Mouse (Mus musculus): ENCODE results near the gene Naa80. TPM values are rescaled to one million over a fixed set of nuclear protein-coding genes. Genes with fewer than 3 reads are reported as not detected.

The Naa80 gene
- total and polyA plus RNA-seq, 2 experiments: 12.3 to 130 TPM

DNA sequence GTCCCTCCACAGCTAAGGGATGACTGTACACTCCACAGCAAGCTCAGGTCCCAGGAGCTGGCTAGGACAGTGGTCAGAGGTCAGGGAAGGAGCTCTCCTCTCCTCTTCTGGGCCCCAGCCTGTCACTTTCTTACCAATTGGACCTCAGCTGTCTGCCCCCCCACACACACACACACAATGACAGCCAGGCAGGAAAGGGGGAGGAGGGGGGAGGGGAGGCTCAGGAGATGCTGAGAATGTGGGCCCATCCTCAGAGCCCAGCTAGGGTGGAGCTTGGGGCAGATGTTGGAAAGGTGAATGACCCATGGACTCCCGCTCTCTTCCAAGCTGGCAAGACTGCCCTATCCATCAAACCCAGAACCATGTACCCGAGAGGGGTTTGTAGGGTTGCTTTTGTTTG, 28.3 kb downstream of the Naa80 start:
- Histone ChIP-seq H3K36me3 (ENCODE audit: control insufficient read depth, insufficient read depth, low read length) (no peaks in the 10 kb centered on the region), H3K9ac (ENCODE audit: low read depth, low read length) (no peak overlapping the region), H3K4me3 (ENCODE audit: insufficient read depth, low read depth, low read length) (no peak overlapping the region), H3K27ac (replicated peaks; ENCODE audit: insufficient read depth, low read depth, low read length) (no peak overlapping the region), H3K79me2 (ENCODE audit: control insufficient read depth, insufficient read depth, low read length) (no peaks in the 10 kb centered on the region), H3K27me3 (ENCODE audit: control insufficient read depth, insufficient read depth, low read length) (no peaks in the 10 kb centered on the region), H3K4me1 (ENCODE audit: control insufficient read depth, insufficient read depth, low read length) (peaks cover 2% of the 10 kb centered on the region; the same call in 1 of the 2 replicates)
- no peak for DNase-seq (ENCODE audit: extremely low read depth, low read depth, low spot score)
- 30% methylated on average over 2 of the region's 2 CpGs for WGBS
- TF ChIP-seq CTCF (IDR thresholded peaks at IDR 0.05; ENCODE audit: low read depth, low read length) (no peak), POLR2A (IDR thresholded peaks at IDR 0.05; ENCODE audit: extremely low read depth, insufficient read depth, low read length) (no peak)

DNA sequence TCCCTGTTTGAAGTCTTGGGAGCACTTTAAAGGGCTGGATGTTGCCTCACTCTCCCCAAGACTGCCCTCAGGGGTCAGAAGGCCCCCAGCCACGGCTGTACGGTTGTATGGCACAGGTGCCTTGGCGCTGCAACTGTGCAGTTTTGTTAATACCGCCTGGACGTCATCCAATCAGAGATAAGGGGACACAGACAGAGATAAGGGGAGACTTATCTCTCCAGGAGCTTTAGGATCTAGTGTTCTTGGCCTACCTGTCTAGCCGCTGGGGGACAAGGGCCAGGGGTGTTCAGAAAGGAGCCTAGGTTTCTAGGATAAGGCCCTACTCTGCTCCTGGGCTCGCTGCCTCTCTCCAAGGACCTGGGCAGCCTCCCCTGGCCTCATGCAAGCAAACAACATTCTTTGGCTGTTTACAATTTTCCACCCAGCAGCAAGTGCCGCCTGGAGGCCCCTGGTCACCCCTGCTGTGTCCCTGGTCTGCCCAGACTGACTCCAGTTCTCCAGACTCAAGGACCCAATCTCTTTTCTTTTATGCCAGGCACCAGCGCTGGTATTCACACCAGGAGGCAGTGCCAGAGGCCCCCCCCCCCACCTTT, 29.1 kb downstream of the Naa80 start:
- Histone ChIP-seq H3K9ac (ENCODE audit: low read depth, low read length) (no peak overlapping the region), H3K79me2 (ENCODE audit: control insufficient read depth, insufficient read depth, low read length) (no peaks in the 10 kb centered on the region), H3K36me3 (ENCODE audit: control insufficient read depth, insufficient read depth, low read length) (no peaks in the 10 kb centered on the region), H3K4me3 (ENCODE audit: insufficient read depth, low read depth, low read length) (no peak overlapping the region), H3K27me3 (ENCODE audit: control insufficient read depth, insufficient read depth, low read length) (no peaks in the 10 kb centered on the region), H3K27ac (replicated peaks; ENCODE audit: insufficient read depth, low read depth, low read length) (0 out of 2 replicates have a peak overlapping the region, but pooled peaks have one; percentile 25), H3K4me1 (ENCODE audit: control insufficient read depth, insufficient read depth, low read length) (peaks cover 2% of the 10 kb centered on the region; the same call in 1 of the 2 replicates)
- TF ChIP-seq POLR2A (IDR thresholded peaks at IDR 0.05; ENCODE audit: extremely low read depth, insufficient read depth, low read length): no peak
- no peak for TF ChIP-seq CTCF (IDR thresholded peaks at IDR 0.05; ENCODE audit: low read depth, low read length)
- DNase-seq (ENCODE audit: extremely low read depth, low read depth, low spot score): no peak
- 56% methylated on average over 9 of the region's 9 CpGs for WGBS

DNA sequence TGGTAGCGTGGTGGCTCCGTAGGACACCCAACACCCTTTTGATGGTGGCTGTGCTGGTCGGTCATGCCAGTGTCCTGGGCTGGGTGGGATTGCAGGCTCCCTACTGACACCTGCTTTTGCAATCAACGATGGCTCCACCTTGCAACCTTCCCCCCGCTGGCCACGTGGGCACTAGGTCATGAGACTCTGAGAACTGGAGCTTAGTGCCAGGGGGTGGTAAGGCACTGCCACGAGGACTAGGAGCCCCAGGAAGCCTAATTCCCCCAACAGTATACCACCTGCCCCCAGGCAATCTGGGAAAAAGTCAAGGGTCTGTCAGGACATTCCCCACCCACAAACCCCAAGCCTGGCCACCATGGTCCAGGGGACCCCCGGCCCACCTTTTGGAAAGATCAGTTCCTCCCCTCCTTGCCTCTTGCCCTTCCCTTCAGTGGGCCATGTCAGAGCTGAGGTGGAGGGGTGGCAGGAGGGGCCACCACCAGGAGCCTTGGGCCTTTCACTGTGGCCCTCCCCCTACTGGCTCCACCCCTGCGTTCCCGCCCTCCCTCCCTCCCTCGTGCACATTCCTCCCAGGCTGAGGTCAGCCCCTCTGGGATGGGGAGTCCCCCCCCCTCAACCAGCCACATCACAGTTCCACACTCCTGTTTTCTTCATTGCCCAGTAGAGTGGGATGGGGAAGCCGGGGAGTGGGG, 30.2 kb downstream of the Naa80 start, which contains the start of gene Sema3b:
Gene Sema3b, minus strand, starts transcription at position 489 of the 692 bp plus-strand sequence.
- peak within 1 kb of the TSS; percentile 25; the same call in 1 of the 2 replicates for H3K27ac ChIP-seq (replicated peaks; ENCODE audit: insufficient read depth, low read depth, low read length)
- TF ChIP-seq POLR2A (IDR thresholded peaks at IDR 0.05; ENCODE audit: extremely low read depth, insufficient read depth, low read length): 0 out of 2 replicates have a peak, but pooled peaks have one; percentile 3
- no peak for TF ChIP-seq CTCF (IDR thresholded peaks at IDR 0.05; ENCODE audit: low read depth, low read length)
- H3K9ac ChIP-seq (ENCODE audit: low read depth, low read length): no peak within 1 kb of the TSS
- no peaks in the 10 kb centered on the region for H3K79me2 ChIP-seq (ENCODE audit: control insufficient read depth, insufficient read depth, low read length)
- no peaks in the 10 kb centered on the region for H3K27me3 ChIP-seq (ENCODE audit: control insufficient read depth, insufficient read depth, low read length)
- H3K4me1 ChIP-seq (ENCODE audit: control insufficient read depth, insufficient read depth, low read length): peaks cover 2% of the 10 kb centered on the region; the same call in 1 of the 2 replicates
- DNase-seq (ENCODE audit: extremely low read depth, low read depth, low spot score): peak; percentile 59
- WGBS: 46% methylated on average over 12 of the region's 12 CpGs
- H3K4me3 ChIP-seq (ENCODE audit: insufficient read depth, low read depth, low read length): no peak within 1 kb of the TSS
- no peaks in the 10 kb centered on the region for H3K36me3 ChIP-seq (ENCODE audit: control insufficient read depth, insufficient read depth, low read length)

DNA sequence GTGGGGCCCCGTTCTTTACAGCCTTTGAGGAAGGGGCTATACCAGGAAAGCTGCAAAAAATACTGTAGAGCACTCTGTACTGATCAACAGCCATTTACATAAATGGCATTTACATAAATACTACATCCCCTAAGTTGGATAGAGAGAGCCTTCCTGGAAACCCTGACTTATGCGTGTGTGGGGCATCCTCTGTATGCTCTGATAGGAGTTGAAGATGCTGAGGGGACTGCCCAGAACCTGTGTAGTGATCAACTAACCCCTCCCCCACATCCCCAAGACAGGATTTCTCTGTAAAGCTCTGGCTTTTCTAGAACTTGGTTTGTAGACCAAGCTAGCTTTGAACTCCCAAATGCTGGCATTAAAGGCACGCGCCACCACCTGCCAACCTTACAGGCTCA, 30.7 kb downstream of the Naa80 start:
- TF ChIP-seq CTCF (IDR thresholded peaks at IDR 0.05; ENCODE audit: low read depth, low read length): no peak
- no peak for TF ChIP-seq POLR2A (IDR thresholded peaks at IDR 0.05; ENCODE audit: extremely low read depth, insufficient read depth, low read length)

GRCm38 (mm10) chr9:107611456-107612190, 32.9 kb downstream of the Naa80 start:
- peaks cover 2% of the 10 kb centered on the region; the same call in 1 of the 2 replicates for H3K4me1 ChIP-seq (ENCODE audit: control insufficient read depth, insufficient read depth, low read length)
- no peak for DNase-seq (ENCODE audit: extremely low read depth, low read depth, low spot score)
- peak overlapping the region; percentile 81 for H3K27ac ChIP-seq (replicated peaks; ENCODE audit: insufficient read depth, low read depth, low read length)
- TF ChIP-seq POLR2A (IDR thresholded peaks at IDR 0.05; ENCODE audit: extremely low read depth, insufficient read depth, low read length): no peak
- no peak for TF ChIP-seq CTCF (IDR thresholded peaks at IDR 0.05; ENCODE audit: low read depth, low read length)
- no peaks in the 10 kb centered on the region; the same call in 1 of the 2 replicates for H3K36me3 ChIP-seq (ENCODE audit: control insufficient read depth, insufficient read depth, low read length)
- WGBS: 87% methylated on average over 6 of the region's 6 CpGs
- H3K27me3 ChIP-seq (ENCODE audit: control insufficient read depth, insufficient read depth, low read length): no peaks in the 10 kb centered on the region
- H3K79me2 ChIP-seq (ENCODE audit: control insufficient read depth, insufficient read depth, low read length): no peaks in the 10 kb centered on the region
- peak overlapping the region; percentile 73; the same call in 1 of the 2 replicates for H3K9ac ChIP-seq (ENCODE audit: low read depth, low read length)
- H3K4me3 ChIP-seq (ENCODE audit: insufficient read depth, low read depth, low read length): no peak overlapping the region; the same call in 1 of the 2 replicates

More for the DNA sequence above, 30.7 kb downstream of the Naa80 start:
- Histone ChIP-seq H3K9ac (ENCODE audit: low read depth, low read length) (no peak overlapping the region), H3K27ac (replicated peaks; ENCODE audit: insufficient read depth, low read depth, low read length) (no peak overlapping the region), H3K4me1 (ENCODE audit: control insufficient read depth, insufficient read depth, low read length) (peaks cover 2% of the 10 kb centered on the region; the same call in 1 of the 2 replicates), H3K36me3 (ENCODE audit: control insufficient read depth, insufficient read depth, low read length) (no peaks in the 10 kb centered on the region), H3K79me2 (ENCODE audit: control insufficient read depth, insufficient read depth, low read length) (no peaks in the 10 kb centered on the region), H3K4me3 (ENCODE audit: insufficient read depth, low read depth, low read length) (no peak overlapping the region), H3K27me3 (ENCODE audit: control insufficient read depth, insufficient read depth, low read length) (no peaks in the 10 kb centered on the region)
- 81% methylated on average over 4 of the region's 4 CpGs for WGBS
- no peak for DNase-seq (ENCODE audit: extremely low read depth, low read depth, low spot score)
